Mouse (Mus musculus) megakaryocyte progenitor cell, adult 5-6 weeks (primary cell): ENCODE data around the gene Syt12. TPM values are rescaled to one million over a fixed set of nuclear protein-coding genes. Genes with fewer than 3 reads are reported as not detected.

Experiments used
- ATAC-seq: replicated peaks from 2 replicates; pipeline ENCODE4 v1.8.0; 2016; ENCODE audit warnings: mild to moderate bottlenecking, moderate TSS enrichment, inconsistent platforms; ENCODE audit not compliant: poor library complexity
- total RNA-seq, 2 experiments: library from RNA; stranded (forward) in 1 of 2; stranded (reverse) in 1 of 2; fragments of 157-497, 149-512 nt in 1 of 2; fragments of 200-1000 nt in 1 of 2; gene quantifications; 2 replicates each; pipeline versions ENCODE4 v1.2.3 to v1.2.4; 2015 to 2017

Syt12 gene
- total RNA-seq (2015) (not detected in 2 replicates), total RNA-seq (2017) (not detected in 2 replicates)

- no peak for ATAC-seq
Observed at GRCm38 (mm10) chr19:4477345-4478189, at the start of gene Syt12. Gene Syt12 (minus strand): TSS chr19:4477447.

- ATAC-seq = no peak
Observed at GRCm38 (mm10) chr19:4521426-4522050, 44.3 kb upstream of the Syt12 start.

- no peak for ATAC-seq
Observed at GRCm38 (mm10) chr19:4517483-4517882, 40.2 kb upstream of the Syt12 start.

- no peak for ATAC-seq
Observed at GRCm38 (mm10) chr19:4516288-4516687, 39.0 kb upstream of the Syt12 start.

- no peak for ATAC-seq
Observed at GRCm38 (mm10) chr19:4515746-4516145, 38.5 kb upstream of the Syt12 start.

GRCm38 (mm10) chr19:4513236-4513858 lies 36.1 kb upstream of the Syt12 start:
- no peak for ATAC-seq

GRCm38 (mm10) chr19:4511116-4511841 lies 34.0 kb upstream of the Syt12 start:
- no peak for ATAC-seq

- ATAC-seq = peak; percentile 97
Observed at GRCm38 (mm10) chr19:4509986-4510963, 33.0 kb upstream of the Syt12 start, which contains the start of gene Pcx. Gene Pcx (plus strand): TSS chr19:4510472.

GRCm38 (mm10) chr19:4507746-4508145 lies 30.5 kb upstream of the Syt12 start:
- ATAC-seq = no peak

GRCm38 (mm10) chr19:4504830-4505229 lies 27.6 kb upstream of the Syt12 start:
- ATAC-seq = no peak

- ATAC-seq = no peak
Observed at GRCm38 (mm10) chr19:4502701-4503100, 25.5 kb upstream of the Syt12 start.

- no peak for ATAC-seq
Observed at GRCm38 (mm10) chr19:4498062-4498933, 21.1 kb upstream of the Syt12 start, which contains the start of gene 2010003K11Rik. Gene 2010003K11Rik (minus strand): TSS chr19:4498583.

- peak; percentile 94 for ATAC-seq
Observed at GRCm38 (mm10) chr19:4497263-4497973, 20.2 kb upstream of the Syt12 start.

- no peak for ATAC-seq
Observed at GRCm38 (mm10) chr19:4496535-4497262, 19.5 kb upstream of the Syt12 start.

- no peak for ATAC-seq
Observed at GRCm38 (mm10) chr19:4495814-4496213, 18.6 kb upstream of the Syt12 start.

- no peak for ATAC-seq
Observed at GRCm38 (mm10) chr19:4494707-4495106, 17.5 kb upstream of the Syt12 start.

- no peak for ATAC-seq
Observed at GRCm38 (mm10) chr19:4492526-4493296, 15.5 kb upstream of the Syt12 start.
